15 mouse cellular contexts compared by ENCODE assay signal in the genomic region with DNA sequence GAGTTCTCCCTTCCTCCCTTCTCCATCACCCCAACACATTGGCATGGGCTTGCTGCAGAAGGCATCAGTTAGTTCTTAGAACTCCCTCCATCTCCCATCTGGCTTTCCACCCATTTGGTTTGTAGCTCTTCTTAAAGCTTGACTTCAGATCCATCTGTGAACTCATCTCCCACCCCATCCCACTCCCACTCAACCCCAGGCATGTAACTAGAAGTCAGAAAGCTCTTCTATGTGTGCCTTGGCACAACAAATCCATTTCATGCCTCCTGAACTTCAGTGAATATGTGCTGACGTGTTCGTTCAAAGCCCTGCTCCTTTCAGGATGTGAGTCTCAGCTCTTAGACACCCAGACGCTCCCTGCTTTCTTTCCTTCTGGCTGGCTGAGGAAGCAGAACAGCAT.
DNase-seq lines count a peak whose midpoint lies in the region.
"Had no signal": no experiment of that assay in that cellular context is flagged by ENCODE, and none has a peak within 500 bp of the region (broad histone marks: within the 10 kb centered on the region; RNA-seq: fewer than 3 reads in every experiment).

No protein-coding gene starts in this region.

- peak; percentile 5 for DNase-seq in layer of hippocampus, adult 11-12 months (ENCODE audit: low spot score)
- DNase-seq in layer of hippocampus, postnatal 36 days: no peak
- peak; percentile 11 for DNase-seq in retina, postnatal 1 day
- no peak for DNase-seq in retina, embryonic 14.5 days (ENCODE audit: low spot score)
- DNase-seq in frontal cortex, postnatal 36 days (ENCODE audit: low spot score in 2 of 2): peak; percentile 22 to 31
- DNase-seq in telencephalon, adult 2 months (ENCODE audit: low read depth, low spot score): peak; percentile 45
- no peak for DNase-seq in adrenal gland, adult 18-20 months (ENCODE audit: low spot score in 2 of 2)
- DNase-seq: adrenal gland, adult 8-10 months; adrenal gland, postnatal 36 days; cerebellum, adult 11-12 months; cerebellum, adult 9-10 months; cerebellum, postnatal 25 days; gastrocnemius, postnatal 10 days; heart, postnatal 10 days; heart, postnatal 4 days had no signal

Comparison
In these comparisons a context has a peak if more than half of its experiments do, and no peak if none do; other contexts are left out.
1. DNase-seq: peak in layer of hippocampus, adult 11-12 months (single experiment), retina, postnatal 1 day (single experiment), frontal cortex, postnatal 36 days (2 of 2) and telencephalon, adult 2 months (single experiment); none in layer of hippocampus, postnatal 36 days (0 of 2), retina, embryonic 14.5 days (single experiment) and adrenal gland, adult 18-20 months (0 of 2).